Mouse (Mus musculus) E14TG2a.4 (cell line): ENCODE results near the gene Mctp1.

Experiments used
- CTCF ChIP-seq: conservative IDR thresholded peaks from 2 replicates; pipeline ENCODE4 v1.5.1; 2014; ENCODE audit warnings: low read length
- NANOG ChIP-seq: IDR thresholded peaks from 2 replicates; pipeline ENCODE4 v1.6.1; 2014; ENCODE audit warnings: borderline replicate concordance, low read length, mixed read lengths

DNA sequence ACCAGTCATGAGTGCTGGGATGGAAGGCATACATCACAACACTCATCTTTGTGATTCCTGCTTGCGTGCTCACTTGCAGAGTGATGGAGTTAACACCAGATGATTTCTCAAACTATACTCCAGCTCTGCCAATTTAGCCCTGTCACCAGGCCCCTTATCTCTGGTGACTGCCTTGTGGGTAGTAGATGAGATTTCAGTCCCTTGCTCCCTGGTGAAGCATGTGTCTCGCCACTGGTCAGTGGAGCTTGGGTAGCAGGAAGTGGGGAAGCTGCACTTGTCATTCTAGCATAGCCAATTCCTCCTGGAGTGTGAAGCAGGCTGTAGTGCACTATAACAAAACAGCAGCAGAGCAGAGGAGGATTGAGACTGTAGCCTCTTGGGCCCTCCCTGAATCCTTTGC is 208.6 kb downstream of the Mctp1 start:
- TF ChIP-seq CTCF (no peak), NANOG (no peak)
